Mouse (Mus musculus) cortical plate, adult 2 months (tissue): ENCODE results near the gene Plau.

Experiments used
- CTCF ChIP-seq: fragments of 200-500 bp; IDR thresholded peaks from 2 replicates; pipeline ENCODE4 v1.5.1; 2011; ENCODE audit warnings: mild to moderate bottlenecking, control low read depth, low read length; ENCODE audit not compliant: insufficient read depth; ENCODE audit errors: extremely low read depth
- POLR2A ChIP-seq: fragments of 200-500 bp; IDR thresholded peaks from 2 replicates; pipeline ENCODE4 v1.6.1; 2011; ENCODE audit warnings: mild to moderate bottlenecking, low read length, control low read depth; ENCODE audit not compliant: insufficient read depth; ENCODE audit errors: extremely low read depth

GRCm38 (mm10) chr14:20798761-20799160 lies 37.7 kb upstream of the Plau start:
- TF ChIP-seq CTCF, result peak; percentile 94
- no peak for TF ChIP-seq POLR2A
